Mouse (Mus musculus): ENCODE data around the gene 6030452D12Rik. TPM values are rescaled to one million over a fixed set of nuclear protein-coding genes. Genes with fewer than 3 reads are reported as not detected.

The 6030452D12Rik gene
- polyA plus RNA-seq, 1 experiment from 2014 or later, result not detected

DNA sequence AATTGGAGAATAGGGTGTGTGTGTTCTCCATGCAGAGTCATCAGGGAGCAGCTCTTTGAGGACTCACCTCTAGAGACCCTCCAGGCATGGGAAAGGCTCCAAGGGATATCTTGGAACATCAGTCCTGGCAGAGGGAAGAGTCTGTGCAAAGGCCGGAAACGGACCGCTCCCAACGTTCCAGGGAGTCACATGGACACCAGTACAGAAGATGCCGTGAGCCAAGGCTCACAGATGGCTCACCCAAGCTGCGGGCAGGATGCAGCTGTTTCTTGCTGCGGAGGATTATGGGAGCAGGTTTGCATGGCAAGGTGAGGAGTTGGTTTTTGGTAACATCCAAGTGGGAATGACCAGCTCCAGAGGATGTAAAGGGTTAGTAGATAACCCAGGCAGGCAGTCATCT, 3.9 kb downstream of the 6030452D12Rik start:
- DNase-seq (ENCODE audit: low spot score), result no peak

GRCm38 (mm10) chr8:106505328-106505965, 5.1 kb downstream of the 6030452D12Rik start:
- 36% methylated on average over 10 of the region's 10 CpGs for WGBS
- DNase-seq (ENCODE audit: low spot score), result peak; percentile 50
- Histone ChIP-seq H3K27me3 (replicated peaks; ENCODE audit: control insufficient read depth, insufficient read depth, low read length) (peaks cover 11% of the 10 kb centered on the region; the same call in 1 of the 2 replicates), H3K36me3 (ENCODE audit: control insufficient read depth, insufficient read depth, low read length) (no peaks in the 10 kb centered on the region), H3K4me3 (ENCODE audit: low read depth, low read length) (no peak overlapping the region), H3K9me3 (ENCODE audit: control insufficient read depth, low read length) (no peaks in the 10 kb centered on the region), H3K9ac (ENCODE audit: low read depth, low read length) (no peak overlapping the region), H3K4me2 (ENCODE audit: low read depth, low read length) (no peak overlapping the region), H3K27ac (replicated peaks; ENCODE audit: low read depth, low read length) (peak overlapping the region; percentile 63), H3K4me1 (ENCODE audit: control insufficient read depth, insufficient read depth, low read length) (peaks cover 19% of the 10 kb centered on the region)
- ATAC-seq (ENCODE audit: low read depth), result no peak; the same call in 1 of the 2 replicates

More for the DNA sequence above, 3.9 kb downstream of the 6030452D12Rik start:
- WGBS, result 85% methylated on average over 7 of the region's 7 CpGs
- no peak for ATAC-seq (ENCODE audit: low read depth)
- Histone ChIP-seq H3K4me2 (ENCODE audit: low read depth, low read length) (no peak overlapping the region), H3K27ac (replicated peaks; ENCODE audit: low read depth, low read length) (no peak overlapping the region), H3K4me3 (ENCODE audit: low read depth, low read length) (no peak overlapping the region), H3K27me3 (replicated peaks; ENCODE audit: control insufficient read depth, insufficient read depth, low read length) (peaks cover 11% of the 10 kb centered on the region; the same call in 1 of the 2 replicates), H3K9me3 (ENCODE audit: control insufficient read depth, low read length) (no peaks in the 10 kb centered on the region), H3K36me3 (ENCODE audit: control insufficient read depth, insufficient read depth, low read length) (no peaks in the 10 kb centered on the region), H3K4me1 (ENCODE audit: control insufficient read depth, insufficient read depth, low read length) (peaks cover 13% of the 10 kb centered on the region), H3K9ac (ENCODE audit: low read depth, low read length) (no peak overlapping the region)

GRCm38 (mm10) chr8:106506106-106506505, 5.8 kb downstream of the 6030452D12Rik start:
- no peak overlapping the region for H3K4me3 ChIP-seq (ENCODE audit: low read depth, low read length)
- no peak overlapping the region for H3K9ac ChIP-seq (ENCODE audit: low read depth, low read length)
- ATAC-seq (ENCODE audit: low read depth), result no peak
- peaks cover 20% of the 10 kb centered on the region for H3K4me1 ChIP-seq (ENCODE audit: control insufficient read depth, insufficient read depth, low read length)
- 74% methylated on average over 1 of the region's 1 CpGs for WGBS
- peak overlapping the region; percentile 63; the same call in 1 of the 2 replicates for H3K27ac ChIP-seq (replicated peaks; ENCODE audit: low read depth, low read length)
- DNase-seq (ENCODE audit: low spot score), result no peak
- no peaks in the 10 kb centered on the region for H3K36me3 ChIP-seq (ENCODE audit: control insufficient read depth, insufficient read depth, low read length)
- no peak overlapping the region for H3K4me2 ChIP-seq (ENCODE audit: low read depth, low read length)
- H3K9me3 ChIP-seq (ENCODE audit: control insufficient read depth, low read length), result no peaks in the 10 kb centered on the region
- H3K27me3 ChIP-seq (replicated peaks; ENCODE audit: control insufficient read depth, insufficient read depth, low read length), result peaks cover 11% of the 10 kb centered on the region; the same call in 1 of the 2 replicates

GRCm38 (mm10) chr8:106507761-106508331, 7.5 kb downstream of the 6030452D12Rik start:
- WGBS, result 2% methylated on average over 30 of the region's 30 CpGs
- Histone ChIP-seq H3K4me2 (ENCODE audit: low read depth, low read length) (peak overlapping the region; percentile 87), H3K9me3 (ENCODE audit: control insufficient read depth, low read length) (no peaks in the 10 kb centered on the region), H3K27me3 (replicated peaks; ENCODE audit: control insufficient read depth, insufficient read depth, low read length) (peaks cover 11% of the 10 kb centered on the region; the same call in 1 of the 2 replicates), H3K9ac (ENCODE audit: low read depth, low read length) (peak overlapping the region; percentile 57), H3K4me3 (ENCODE audit: low read depth, low read length) (peak overlapping the region; percentile 36), H3K27ac (replicated peaks; ENCODE audit: low read depth, low read length) (peak overlapping the region; percentile 61), H3K36me3 (ENCODE audit: control insufficient read depth, insufficient read depth, low read length) (no peaks in the 10 kb centered on the region), H3K4me1 (ENCODE audit: control insufficient read depth, insufficient read depth, low read length) (peaks cover 26% of the 10 kb centered on the region)
- peak; percentile 87 for DNase-seq (ENCODE audit: low spot score)
- ATAC-seq (ENCODE audit: low read depth), result peak; percentile 45; the same call in 1 of the 2 replicates

DNA sequence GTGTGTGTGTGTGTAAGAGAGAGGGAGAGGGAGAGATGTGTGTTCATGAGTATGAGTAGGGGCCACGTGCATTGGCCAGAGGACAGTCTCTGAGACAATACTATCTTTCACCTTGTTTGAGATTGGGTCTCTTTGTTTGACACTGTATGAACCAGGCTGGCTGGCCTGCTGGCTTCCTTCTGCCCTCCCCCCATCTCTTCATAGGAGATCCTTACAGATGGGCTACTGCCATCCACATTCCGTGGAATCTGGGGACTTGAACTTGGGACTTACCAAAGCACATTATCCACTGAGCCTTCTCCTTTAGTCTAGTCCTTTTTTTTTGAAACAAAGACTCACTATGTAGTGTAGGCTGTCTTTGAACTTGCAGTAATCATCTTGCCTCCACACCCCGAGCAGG, 8.1 kb downstream of the 6030452D12Rik start:
- no peak overlapping the region for H3K4me3 ChIP-seq (ENCODE audit: low read depth, low read length)
- no peak for ATAC-seq (ENCODE audit: low read depth)
- no peak overlapping the region; the same call in 1 of the 2 replicates for H3K27ac ChIP-seq (replicated peaks; ENCODE audit: low read depth, low read length)
- H3K9ac ChIP-seq (ENCODE audit: low read depth, low read length), result peak overlapping the region; percentile 57; the same call in 1 of the 2 replicates
- 22% methylated on average over 3 of the region's 3 CpGs for WGBS
- peaks cover 11% of the 10 kb centered on the region; the same call in 1 of the 2 replicates for H3K27me3 ChIP-seq (replicated peaks; ENCODE audit: control insufficient read depth, insufficient read depth, low read length)
- peak overlapping the region; percentile 87 for H3K4me2 ChIP-seq (ENCODE audit: low read depth, low read length)
- no peaks in the 10 kb centered on the region for H3K9me3 ChIP-seq (ENCODE audit: control insufficient read depth, low read length)
- peaks cover 26% of the 10 kb centered on the region for H3K4me1 ChIP-seq (ENCODE audit: control insufficient read depth, insufficient read depth, low read length)
- no peak for DNase-seq (ENCODE audit: low spot score)
- H3K36me3 ChIP-seq (ENCODE audit: control insufficient read depth, insufficient read depth, low read length), result no peaks in the 10 kb centered on the region

- H3K4me3 ChIP-seq (ENCODE audit: low read depth, low read length), result no peak overlapping the region
- no peak for ATAC-seq (ENCODE audit: low read depth)
- no peak overlapping the region for H3K9ac ChIP-seq (ENCODE audit: low read depth, low read length)
- no peak for DNase-seq (ENCODE audit: low spot score)
- no peaks in the 10 kb centered on the region for H3K36me3 ChIP-seq (ENCODE audit: control insufficient read depth, insufficient read depth, low read length)
- H3K9me3 ChIP-seq (ENCODE audit: control insufficient read depth, low read length), result no peaks in the 10 kb centered on the region
- peaks cover 11% of the 10 kb centered on the region; the same call in 1 of the 2 replicates for H3K27me3 ChIP-seq (replicated peaks; ENCODE audit: control insufficient read depth, insufficient read depth, low read length)
- no peak overlapping the region for H3K4me2 ChIP-seq (ENCODE audit: low read depth, low read length)
- no peak overlapping the region for H3K27ac ChIP-seq (replicated peaks; ENCODE audit: low read depth, low read length)
- H3K4me1 ChIP-seq (ENCODE audit: control insufficient read depth, insufficient read depth, low read length), result peaks cover 26% of the 10 kb centered on the region
- WGBS, result 62% methylated on average over 8 of the region's 8 CpGs
These were observed 8.9 kb downstream of the 6030452D12Rik start for GRCm38 (mm10) chr8:106509079-106509780.

GRCm38 (mm10) chr8:106510365-106510975, 10.1 kb downstream of the 6030452D12Rik start, which contains the start of gene Cdh3:
Gene Cdh3 (plus strand): TSS chr8:106510891.
- H3K4me2 ChIP-seq (ENCODE audit: low read depth, low read length), result peak within 1 kb of the TSS; percentile 69
- H3K27me3 ChIP-seq (replicated peaks; ENCODE audit: control insufficient read depth, insufficient read depth, low read length), result peaks cover 11% of the 10 kb centered on the region
- ATAC-seq (ENCODE audit: low read depth) (peak; percentile 84), DNase-seq (ENCODE audit: low spot score) (peak; percentile 87)
- peak within 1 kb of the TSS; percentile 63 for H3K9ac ChIP-seq (ENCODE audit: low read depth, low read length)
- peaks cover 23% of the 10 kb centered on the region for H3K4me1 ChIP-seq (ENCODE audit: control insufficient read depth, insufficient read depth, low read length)
- peak within 1 kb of the TSS; percentile 46 for H3K4me3 ChIP-seq (ENCODE audit: low read depth, low read length)
- no peaks in the 10 kb centered on the region for H3K36me3 ChIP-seq (ENCODE audit: control insufficient read depth, insufficient read depth, low read length)
- WGBS, result under 1% methylated on average over 30 of the region's 34 CpGs
- H3K9me3 ChIP-seq (ENCODE audit: control insufficient read depth, low read length), result no peaks in the 10 kb centered on the region
- H3K27ac ChIP-seq (replicated peaks; ENCODE audit: low read depth, low read length), result peak within 1 kb of the TSS; percentile 52

DNA sequence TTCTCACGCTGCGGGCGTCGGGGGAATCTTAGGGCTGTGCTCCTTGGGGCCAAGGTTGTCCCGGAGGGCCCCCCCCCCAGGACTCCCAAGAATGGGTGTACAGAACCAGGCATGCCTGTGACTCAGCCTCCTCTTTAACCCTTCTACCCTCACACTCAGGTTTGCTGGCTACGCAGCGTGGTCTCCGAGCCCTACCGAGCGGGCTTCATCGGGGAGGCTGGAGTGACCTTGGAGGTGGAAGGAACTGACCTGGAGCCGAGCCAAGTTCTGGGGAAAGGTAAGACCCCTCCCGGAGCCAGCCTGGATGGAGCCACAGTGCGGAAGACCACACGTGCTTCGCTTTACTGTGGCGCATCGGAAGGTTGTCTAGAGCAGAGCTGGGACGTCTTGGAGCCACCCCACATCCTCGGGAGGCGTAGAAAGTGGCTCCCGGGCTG, 10.8 kb downstream of the 6030452D12Rik start:
- ATAC-seq (ENCODE audit: low read depth), result peak; percentile 10
- H3K36me3 ChIP-seq (ENCODE audit: control insufficient read depth, insufficient read depth, low read length), result no peaks in the 10 kb centered on the region
- H3K9me3 ChIP-seq (ENCODE audit: control insufficient read depth, low read length), result no peaks in the 10 kb centered on the region
- peak overlapping the region; percentile 69 for H3K4me2 ChIP-seq (ENCODE audit: low read depth, low read length)
- peak overlapping the region; percentile 46 for H3K4me3 ChIP-seq (ENCODE audit: low read depth, low read length)
- peak overlapping the region; percentile 52 for H3K27ac ChIP-seq (replicated peaks; ENCODE audit: low read depth, low read length)
- WGBS, result 3% methylated on average over 12 of the region's 22 CpGs
- peaks cover 11% of the 10 kb centered on the region for H3K27me3 ChIP-seq (replicated peaks; ENCODE audit: control insufficient read depth, insufficient read depth, low read length)
- DNase-seq (ENCODE audit: low spot score), result no peak
- H3K4me1 ChIP-seq (ENCODE audit: control insufficient read depth, insufficient read depth, low read length), result peaks cover 23% of the 10 kb centered on the region
- H3K9ac ChIP-seq (ENCODE audit: low read depth, low read length), result peak overlapping the region; percentile 63

Data from embryonic facial prominence, embryonic 14.5 days (tissue).